Mouse (Mus musculus) hindbrain, embryonic 11.5 days (tissue): ENCODE measurements at regions not wholly inside any gene's neighbourhood (a gene's known extent, or its start where the extent isn't known, plus 50 kb on each side); places are given as distances from the start of the nearest gene placed in this dataset.

Experiments used
- ATAC-seq: fragments of 200-750 bp; cut with Nextera tagmentation; 2 replicates; pipeline ENCODE4 v1.8.0; 2017; ENCODE audit warnings: mild to moderate bottlenecking, moderate TSS enrichment, moderate library complexity; ENCODE audit not compliant: low FRiP score
- DNase-seq: peaks from one replicate; pipeline ENCODE4 v3.0.0-alpha.2; 2015; ENCODE audit warnings: low spot score
- H3K27ac ChIP-seq: fragments of 300-500 bp; sonication (generic); 2 replicates; pipeline ENCODE4 v1.5.1; 2014; ENCODE audit warnings: mild to moderate bottlenecking, low read depth, low read length
- H3K27me3 ChIP-seq: fragments of 300-500 bp; sonication (generic); 2 replicates; pipeline ENCODE4 v1.6.1; 2014; ENCODE audit warnings: mild to moderate bottlenecking, low read length, moderate library complexity, mixed read lengths; ENCODE audit not compliant: control insufficient read depth, insufficient read depth
- H3K36me3 ChIP-seq: fragments of 300-500 bp; sonication (generic); 2 replicates; pipeline ENCODE4 v1.6.1; 2014; ENCODE audit warnings: mild to moderate bottlenecking, low read length, moderate library complexity, mixed read lengths; ENCODE audit not compliant: control insufficient read depth, insufficient read depth
- H3K4me1 ChIP-seq: fragments of 300-500 bp; sonication (generic); replicated peaks from 2 replicates; pipeline ENCODE4 v1.6.1; 2014; ENCODE audit warnings: low read length, mixed read lengths; ENCODE audit not compliant: control insufficient read depth, insufficient read depth
- H3K4me2 ChIP-seq: fragments of 300-500 bp; sonication (generic); replicated peaks from 2 replicates; pipeline ENCODE4 v1.6.1; 2014; ENCODE audit warnings: mild to moderate bottlenecking, low read depth, low read length
- H3K4me3 ChIP-seq: fragments of 300-500 bp; sonication (generic); 2 replicates; pipeline ENCODE4 v1.5.1; 2014; ENCODE audit warnings: low read depth, low read length
- H3K9ac ChIP-seq: fragments of 300-500 bp; sonication (generic); 2 replicates; pipeline ENCODE4 v1.6.1; 2014; ENCODE audit warnings: low read depth, low read length
- H3K9me3 ChIP-seq: fragments of 300-500 bp; sonication (generic); 2 replicates; pipeline ENCODE4 v1.6.1; 2016; ENCODE audit warnings: low read length; ENCODE audit not compliant: control insufficient read depth
- WGBS: fragments of 180-500 bp; shearing (Covaris S2); extraction: QIAGEN DNeasy Blood & Tissue Kit; methylation state at CpG from one replicate; pipeline ENCODE4 v1.1.7; 2014; 5-methylcytosine and 5-hydroxymethylcytosine counted together

DNA sequence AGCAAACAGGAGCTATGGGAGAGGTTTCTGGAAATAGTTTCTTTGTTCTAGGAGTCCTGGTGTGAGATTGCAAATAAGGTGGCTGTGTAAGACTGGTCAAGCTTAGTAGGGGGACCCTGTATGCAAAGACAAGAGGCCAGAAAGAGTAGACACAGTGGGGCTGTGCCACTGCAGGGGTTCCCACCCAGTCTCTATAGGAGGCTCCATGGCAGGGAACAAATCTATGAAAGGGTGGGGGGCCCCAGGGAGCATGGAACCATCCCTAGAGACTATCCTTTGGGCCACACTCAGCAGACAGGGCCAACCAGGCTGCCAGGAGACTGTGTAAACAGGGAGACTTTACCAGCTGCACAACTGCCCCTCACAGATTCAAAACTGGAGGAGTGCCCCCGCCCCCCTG is 222.6 kb upstream of the Mocs1 start:
- DNase-seq (no peak), ATAC-seq (peak; percentile 33; the same call in 1 of the 2 replicates)
- H3K9me3 ChIP-seq, result no peaks in the 10 kb centered on the region
- no peak overlapping the region for H3K4me2 ChIP-seq
- H3K4me1 ChIP-seq, result peaks cover 6% of the 10 kb centered on the region; the same call in 1 of the 2 replicates
- H3K4me3 ChIP-seq, result no peak overlapping the region
- no peaks in the 10 kb centered on the region for H3K36me3 ChIP-seq
- 0 out of 2 replicates have a peak overlapping the region, but pooled peaks have one; percentile 11 for H3K9ac ChIP-seq
- no peak overlapping the region for H3K27ac ChIP-seq
- 58% methylated on average over 1 of the region's 1 CpGs for WGBS
- no peaks in the 10 kb centered on the region for H3K27me3 ChIP-seq

DNA sequence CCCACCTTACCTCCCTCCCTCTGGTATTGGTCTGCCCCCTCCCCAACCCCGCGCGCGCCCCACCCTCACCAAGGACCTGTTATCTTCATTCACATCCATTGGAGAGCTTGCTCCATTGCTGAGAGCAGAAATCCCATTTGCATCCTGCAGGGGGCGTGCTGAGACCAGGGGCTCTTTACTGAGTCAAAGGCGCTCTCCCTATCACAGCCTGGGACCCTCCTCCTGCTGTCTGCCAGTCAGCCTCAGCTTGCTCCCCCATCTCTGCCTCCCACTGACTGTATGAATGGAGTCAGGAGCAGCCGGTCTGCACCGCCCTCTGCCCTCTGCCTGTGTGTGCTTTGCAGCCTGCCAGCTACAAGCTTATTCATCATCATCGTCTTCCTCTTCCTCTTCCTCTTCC is 221.5 kb upstream of the Mocs1 start:
- no peak overlapping the region for H3K27ac ChIP-seq
- H3K4me2 ChIP-seq, result no peak overlapping the region
- H3K27me3 ChIP-seq, result no peaks in the 10 kb centered on the region
- no peak overlapping the region for H3K4me3 ChIP-seq
- ATAC-seq (peak; percentile 76; the same call in 1 of the 2 replicates), DNase-seq (peak; percentile 55)
- no peaks in the 10 kb centered on the region for H3K36me3 ChIP-seq
- 20% methylated on average over 6 of the region's 9 CpGs for WGBS
- no peaks in the 10 kb centered on the region for H3K9me3 ChIP-seq
- no peak overlapping the region for H3K9ac ChIP-seq
- peaks cover 6% of the 10 kb centered on the region; the same call in 1 of the 2 replicates for H3K4me1 ChIP-seq

DNA sequence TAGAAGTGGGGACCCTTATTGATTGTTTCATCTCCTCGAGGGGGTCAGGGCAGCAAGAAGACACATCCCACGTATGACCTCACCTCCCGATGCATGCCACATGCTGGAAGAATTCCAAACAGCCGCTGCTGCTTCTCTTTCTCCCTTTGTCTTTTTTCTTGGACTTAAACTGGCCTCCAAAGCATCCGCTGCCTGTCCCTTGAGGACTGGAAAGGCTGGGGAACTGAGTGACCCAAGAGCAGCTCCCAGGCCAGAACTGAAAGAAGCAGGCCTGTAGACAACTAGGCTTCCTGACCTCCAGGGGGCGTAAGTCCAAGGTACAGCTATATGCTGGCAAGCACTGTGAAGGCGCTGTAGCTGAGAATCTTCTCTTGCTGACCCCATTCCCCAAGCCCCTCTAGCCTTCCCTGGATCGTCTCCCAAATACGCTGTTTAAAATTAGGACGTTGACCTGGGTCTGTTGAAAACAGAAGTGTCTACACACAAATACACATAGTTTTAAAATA is 219.8 kb upstream of the Mocs1 start:
- no peaks in the 10 kb centered on the region for H3K27me3 ChIP-seq
- 77% methylated on average over 10 of the region's 10 CpGs for WGBS
- peak; percentile 33 for DNase-seq

DNA sequence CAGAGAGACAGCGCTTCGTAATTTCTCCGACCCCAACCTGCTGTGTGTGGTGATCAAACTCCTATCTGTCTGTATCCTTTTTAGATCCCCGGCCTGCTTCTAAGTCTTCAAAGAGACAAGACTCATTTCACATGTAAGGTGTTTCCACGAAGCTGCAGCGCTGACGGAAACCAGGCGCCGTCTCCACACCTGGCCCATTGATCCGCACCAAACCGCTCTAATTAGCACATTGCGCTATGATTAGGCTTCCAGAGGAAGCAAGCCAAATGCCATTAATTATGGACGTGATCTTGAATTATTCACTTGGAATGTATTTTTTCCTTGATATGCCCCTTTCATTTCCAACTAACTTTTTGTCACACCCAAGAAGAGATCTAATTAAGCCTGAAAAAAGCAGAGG is 215.2 kb upstream of the Mocs1 start:
- Histone ChIP-seq H3K4me1 (no peaks in the 10 kb centered on the region), H3K27me3 (no peaks in the 10 kb centered on the region), H3K9me3 (no peaks in the 10 kb centered on the region), H3K4me3 (no peak overlapping the region), H3K36me3 (no peaks in the 10 kb centered on the region), H3K4me2 (no peak overlapping the region), H3K27ac (no peak overlapping the region), H3K9ac (no peak overlapping the region)
- WGBS, result 94% methylated on average over 13 of the region's 13 CpGs
- DNase-seq (no peak), ATAC-seq (no peak)

More for the DNA sequence above, 219.8 kb upstream of the Mocs1 start:
- Histone ChIP-seq H3K36me3 (no peaks in the 10 kb centered on the region), H3K9me3 (no peaks in the 10 kb centered on the region), H3K4me3 (no peak overlapping the region), H3K9ac (no peak overlapping the region), H3K27ac (no peak overlapping the region), H3K4me1 (peaks cover 6% of the 10 kb centered on the region; the same call in 1 of the 2 replicates), H3K4me2 (no peak overlapping the region)
- ATAC-seq, result no peak

DNA sequence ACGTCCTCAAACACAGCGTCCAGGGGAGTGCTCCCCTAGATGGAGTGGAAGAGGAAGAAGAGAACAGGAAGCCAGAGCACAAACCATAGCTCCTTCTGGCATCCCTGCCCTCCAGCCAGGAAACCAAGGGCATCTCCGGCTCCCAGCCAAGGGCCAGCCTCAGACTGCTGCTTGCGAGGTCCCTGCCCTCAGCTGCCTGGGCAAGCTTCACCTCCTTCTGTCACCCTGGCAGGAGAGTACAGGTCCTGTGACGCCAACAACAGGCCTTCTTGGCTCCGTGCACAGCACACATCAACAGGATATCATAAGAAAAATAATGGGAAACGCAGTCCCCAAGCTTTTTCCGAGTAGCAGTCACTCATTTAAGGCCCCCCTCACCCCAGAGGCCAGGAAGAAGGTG is 212.9 kb upstream of the Mocs1 start:
- Histone ChIP-seq H3K27ac (no peak overlapping the region), H3K4me3 (no peak overlapping the region), H3K9me3 (no peaks in the 10 kb centered on the region), H3K4me1 (no peaks in the 10 kb centered on the region), H3K27me3 (no peaks in the 10 kb centered on the region), H3K4me2 (no peak overlapping the region), H3K36me3 (no peaks in the 10 kb centered on the region), H3K9ac (no peak overlapping the region)
- no peak for ATAC-seq
- no peak for DNase-seq
- 86% methylated on average over 8 of the region's 8 CpGs for WGBS

DNA sequence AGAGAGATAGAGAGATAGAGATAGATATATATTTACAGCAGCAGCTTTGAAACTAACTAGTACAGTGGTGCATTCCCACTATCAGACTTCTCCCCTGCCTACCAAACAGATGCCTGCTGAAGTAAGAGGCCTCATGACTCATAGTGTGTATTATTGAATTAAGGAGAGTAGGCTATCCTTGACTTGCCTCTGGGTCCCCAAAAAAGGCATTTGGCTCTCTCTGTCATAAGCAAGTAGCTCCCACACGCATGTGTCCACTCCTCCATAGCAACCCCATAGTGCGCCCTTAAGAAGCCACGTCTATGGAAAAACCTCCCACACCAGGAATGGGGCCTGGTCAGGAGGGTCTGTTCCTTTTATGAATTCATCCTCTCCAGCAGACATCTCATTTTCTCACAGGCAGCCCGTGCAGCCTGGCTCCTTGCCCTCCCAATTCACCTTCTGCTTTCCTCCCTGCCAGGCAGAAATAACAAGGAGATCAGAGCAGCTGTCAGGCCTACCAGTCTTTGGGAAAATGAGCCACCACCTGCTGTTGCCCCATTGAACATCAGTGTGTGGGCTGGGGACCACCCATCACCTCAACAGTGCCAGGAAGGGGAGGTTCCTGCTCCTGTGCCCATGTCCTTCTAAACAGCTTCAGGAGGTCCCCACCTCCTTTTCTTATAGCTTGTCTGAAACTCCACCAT is 208.5 kb upstream of the Mocs1 start:
- 72% methylated on average over 4 of the region's 4 CpGs for WGBS
- Histone ChIP-seq H3K27ac (no peak overlapping the region), H3K4me2 (no peak overlapping the region), H3K27me3 (no peaks in the 10 kb centered on the region), H3K9me3 (no peaks in the 10 kb centered on the region), H3K9ac (no peak overlapping the region), H3K4me3 (no peak overlapping the region), H3K4me1 (no peaks in the 10 kb centered on the region), H3K36me3 (no peaks in the 10 kb centered on the region)
- no peak for ATAC-seq
- no peak for DNase-seq

DNA sequence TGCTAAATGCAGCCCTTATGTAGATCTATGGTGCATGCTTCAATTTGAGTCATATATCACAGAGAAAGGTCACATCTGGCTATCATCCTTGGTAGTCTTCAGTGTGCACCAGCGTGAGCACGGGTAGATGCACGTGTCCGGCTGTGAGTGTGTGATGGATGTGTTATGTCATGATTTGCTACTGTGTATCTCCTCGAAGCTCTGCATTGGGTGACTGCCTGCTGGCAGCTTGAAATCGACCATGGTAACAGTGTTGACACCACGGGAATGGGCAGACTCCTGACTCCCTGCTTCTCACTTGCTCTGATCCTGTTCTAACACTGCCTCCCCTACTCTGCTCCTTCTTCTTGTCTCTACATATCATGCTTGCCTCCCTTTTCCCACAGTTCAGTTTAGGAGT is 204.9 kb upstream of the Mocs1 start:
- Histone ChIP-seq H3K27me3 (no peaks in the 10 kb centered on the region), H3K9me3 (no peaks in the 10 kb centered on the region), H3K4me1 (no peaks in the 10 kb centered on the region), H3K27ac (no peak overlapping the region), H3K36me3 (no peaks in the 10 kb centered on the region), H3K4me2 (no peak overlapping the region), H3K4me3 (no peak overlapping the region), H3K9ac (no peak overlapping the region)
- ATAC-seq, result no peak
- DNase-seq, result no peak
- 81% methylated on average over 7 of the region's 7 CpGs for WGBS

DNA sequence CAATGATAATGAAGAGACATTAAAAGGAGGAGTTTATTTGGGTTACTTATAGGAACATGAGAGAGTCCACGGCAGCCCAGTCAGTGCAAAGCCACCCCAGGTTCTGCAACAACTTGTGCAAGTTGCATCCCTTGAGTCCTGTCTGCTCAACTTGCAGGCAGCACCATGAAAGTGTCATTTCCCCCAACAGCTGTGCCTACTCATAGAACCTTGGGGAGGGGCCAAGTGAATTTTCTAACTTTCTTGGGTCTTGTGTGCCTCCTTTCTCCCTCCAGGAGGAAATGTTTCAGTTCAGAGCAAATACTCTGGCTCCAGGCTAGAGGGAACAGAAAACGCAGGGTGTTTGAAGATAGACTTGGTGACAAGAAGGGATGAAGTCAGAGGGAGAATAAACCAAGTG is 204.5 kb upstream of the Mocs1 start:
- H3K27ac ChIP-seq, result no peak overlapping the region
- DNase-seq (no peak), ATAC-seq (no peak)
- no peak overlapping the region for H3K9ac ChIP-seq
- WGBS, result 85% methylated on average over 2 of the region's 2 CpGs
- H3K4me3 ChIP-seq, result no peak overlapping the region
- no peak overlapping the region for H3K4me2 ChIP-seq
- no peaks in the 10 kb centered on the region for H3K27me3 ChIP-seq
- no peaks in the 10 kb centered on the region for H3K4me1 ChIP-seq
- H3K36me3 ChIP-seq, result no peaks in the 10 kb centered on the region
- no peaks in the 10 kb centered on the region for H3K9me3 ChIP-seq
